Mouse (Mus musculus) liver, embryonic 13.5 days (tissue): ENCODE data around the gene Phc2. TPM values are rescaled to one million over a fixed set of nuclear protein-coding genes. Genes with fewer than 3 reads are reported as not detected.

Experiments used
- ATAC-seq: fragments of 200-750 bp; cut with Nextera tagmentation; 2 replicates; pipeline ENCODE4 v1.8.0; 2017; ENCODE audit warnings: low read depth, mild to moderate bottlenecking, moderate number of reproducible peaks, moderate library complexity
- DNase-seq: peaks from one replicate; pipeline ENCODE4 v3.0.0; 2022
- H3K27ac ChIP-seq: fragments of 300-500 bp; sonication (generic); 2 replicates; pipeline ENCODE4 v1.5.1; 2015; ENCODE audit warnings: moderate library complexity, mild to moderate bottlenecking, inconsistent platforms
- H3K27me3 ChIP-seq: fragments of 300-500 bp; sonication (generic); 2 replicates; pipeline ENCODE4 v1.6.1; 2015; ENCODE audit warnings: mild to moderate bottlenecking, inconsistent platforms
- H3K36me3 ChIP-seq: fragments of 300-500 bp; sonication (generic); 2 replicates; pipeline ENCODE4 v1.6.1; 2015; ENCODE audit warnings: mild to moderate bottlenecking, inconsistent platforms
- H3K4me1 ChIP-seq: fragments of 300-500 bp; sonication (generic); replicated peaks from 2 replicates; pipeline ENCODE4 v1.6.1; 2015; ENCODE audit warnings: inconsistent platforms
- H3K4me2 ChIP-seq: fragments of 300-500 bp; sonication (generic); 2 replicates; pipeline ENCODE4 v1.6.1; 2015; ENCODE audit warnings: inconsistent platforms, mild to moderate bottlenecking, moderate library complexity
- H3K4me3 ChIP-seq: fragments of 300-500 bp; sonication (generic); replicated peaks from 2 replicates; pipeline ENCODE4 v1.5.1; 2015; ENCODE audit warnings: mild to moderate bottlenecking, inconsistent platforms
- H3K9ac ChIP-seq: fragments of 300-500 bp; sonication (generic); 2 replicates; pipeline ENCODE4 v1.6.1; 2015; ENCODE audit warnings: mild to moderate bottlenecking, inconsistent platforms
- H3K9me3 ChIP-seq: fragments of 300-500 bp; sonication (generic); replicated peaks from 2 replicates; pipeline ENCODE4 v1.6.1; 2016; ENCODE audit warnings: inconsistent platforms
- WGBS: fragments of 180-500 bp; shearing (Covaris S2); methylation state at CpG from one replicate; pipeline ENCODE4 v1.1.7; 2015; ENCODE audit not compliant: insufficient replicate concordance; 5-methylcytosine and 5-hydroxymethylcytosine counted together
- polyA plus RNA-seq: library from polyadenylated mRNA; unstranded; fragments of >200 nt; fragmentation: Nextera tagmentation; extraction: Ambion mirVana; gene quantifications from 2 replicates; pipeline ENCODE4 v1.2.1, GENCODE M21; 2015

Phc2 gene
- polyA plus RNA-seq, 1 experiment from 2014 or later = 12.9 TPM

- Histone ChIP-seq H3K9ac (no peak within 1 kb of the TSS), H3K4me3 (no peak within 1 kb of the TSS), H3K4me1 (peaks cover 34% of the 10 kb centered on the region), H3K9me3 (no peaks in the 10 kb centered on the region), H3K36me3 (no peaks in the 10 kb centered on the region), H3K27me3 (peaks cover 46% of the 10 kb centered on the region), H3K4me2 (peak within 1 kb of the TSS; percentile 34), H3K27ac (peak within 1 kb of the TSS; percentile 39)
- DNase-seq (no peak), ATAC-seq (no peak)
- WGBS = 22% methylated on average over 15 of the region's 15 CpGs
Measured at GRCm38 (mm10) chr4:128618246-128618911, 36.1 kb upstream of the Phc2 start, which contains the start of gene Tlr12. Tlr12 (minus strand) TSS chr4:128618619.

DNA sequence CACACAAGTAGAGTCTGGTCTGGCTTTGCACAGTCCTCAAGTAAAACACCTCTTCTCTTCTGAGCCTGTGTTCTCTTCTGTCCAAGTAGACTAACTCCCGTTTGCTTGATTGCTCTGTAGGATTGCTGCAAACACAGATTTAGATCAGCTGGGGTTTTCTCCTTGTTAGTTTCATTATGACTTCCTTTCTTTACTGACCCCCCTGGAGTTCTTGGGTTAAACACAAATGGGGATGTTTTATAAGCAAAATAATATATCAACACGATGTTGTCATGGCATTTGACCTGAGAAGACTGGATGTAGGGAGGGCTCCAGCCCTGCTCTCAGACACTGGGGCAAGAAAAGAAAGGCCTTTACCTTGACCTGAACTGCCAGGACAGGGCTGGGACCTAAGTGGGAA, 35.5 kb upstream of the Phc2 start:
- no peak overlapping the region for H3K9ac ChIP-seq
- peaks cover 34% of the 10 kb centered on the region for H3K4me1 ChIP-seq
- no peak overlapping the region for H3K4me3 ChIP-seq
- no peak overlapping the region for H3K27ac ChIP-seq
- WGBS = 39% methylated on average over 2 of the region's 2 CpGs
- no peaks in the 10 kb centered on the region for H3K36me3 ChIP-seq
- DNase-seq (no peak), ATAC-seq (no peak)
- H3K4me2 ChIP-seq = no peak overlapping the region
- H3K9me3 ChIP-seq = no peaks in the 10 kb centered on the region
- H3K27me3 ChIP-seq = peaks cover 46% of the 10 kb centered on the region

GRCm38 (mm10) chr4:128620572-128620971, 33.9 kb upstream of the Phc2 start:
- Histone ChIP-seq H3K4me1 (peaks cover 34% of the 10 kb centered on the region), H3K27me3 (peaks cover 44% of the 10 kb centered on the region), H3K4me3 (no peak overlapping the region), H3K4me2 (no peak overlapping the region), H3K27ac (no peak overlapping the region), H3K36me3 (no peaks in the 10 kb centered on the region), H3K9ac (no peak overlapping the region), H3K9me3 (no peaks in the 10 kb centered on the region)
- 60% methylated on average over 6 of the region's 6 CpGs for WGBS
- ATAC-seq (no peak), DNase-seq (no peak)

DNA sequence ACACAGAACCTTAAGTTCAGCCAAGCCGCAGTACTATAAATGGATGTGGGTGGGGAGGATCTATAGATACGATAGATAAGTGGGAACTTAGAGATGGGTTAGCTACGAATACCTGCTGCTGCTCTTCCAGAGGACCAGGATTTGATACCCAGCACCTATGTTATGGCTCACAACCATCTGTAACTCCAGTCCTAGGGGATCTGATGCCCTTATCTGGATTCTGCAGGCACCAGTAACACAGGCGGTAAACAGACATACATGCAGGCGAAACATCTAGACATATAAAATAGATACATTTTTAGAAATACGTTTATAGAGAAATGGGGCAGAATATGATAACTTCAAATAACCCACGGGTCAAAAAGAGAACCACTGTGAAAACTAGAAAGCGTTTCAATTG, 33.4 kb upstream of the Phc2 start:
- no peak overlapping the region for H3K4me2 ChIP-seq

DNA sequence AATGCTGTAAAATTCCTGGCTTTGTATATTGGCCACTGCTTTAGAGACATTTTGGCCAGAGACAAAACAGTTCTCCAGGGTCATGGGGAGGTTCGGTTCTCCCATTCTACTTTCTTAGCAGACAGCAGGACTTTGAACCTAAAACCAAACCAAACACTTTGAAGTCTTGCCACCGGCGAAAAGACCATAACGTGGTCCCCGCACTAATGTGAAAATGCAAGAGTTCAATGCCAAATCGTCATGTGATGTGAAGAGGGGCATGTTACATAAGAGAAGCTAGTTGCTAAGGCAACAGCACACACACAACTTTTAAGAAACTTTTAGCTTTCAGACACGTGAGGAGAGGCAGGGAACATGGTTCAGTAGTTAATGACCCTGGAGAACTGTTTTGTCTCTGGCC, 19.1 kb upstream of the Phc2 start:
- Histone ChIP-seq H3K36me3 (no peaks in the 10 kb centered on the region), H3K27ac (no peak overlapping the region), H3K4me1 (peaks cover 13% of the 10 kb centered on the region), H3K4me3 (no peak overlapping the region), H3K9ac (no peak overlapping the region), H3K27me3 (0 out of 2 replicates have a peak, but pooled peaks cover 7% of the 10 kb centered on the region), H3K4me2 (no peak overlapping the region), H3K9me3 (no peaks in the 10 kb centered on the region)
- no peak for DNase-seq
- no peak for ATAC-seq
- WGBS = 66% methylated on average over 7 of the region's 7 CpGs

More for the DNA sequence above, 33.4 kb upstream of the Phc2 start:
- Histone ChIP-seq H3K27me3 (peaks cover 41% of the 10 kb centered on the region), H3K4me3 (no peak overlapping the region), H3K9me3 (no peaks in the 10 kb centered on the region), H3K36me3 (no peaks in the 10 kb centered on the region), H3K27ac (no peak overlapping the region), H3K4me1 (peaks cover 33% of the 10 kb centered on the region), H3K9ac (no peak overlapping the region)
- peak; percentile 56 for ATAC-seq
- no peak for DNase-seq
- WGBS = 40% methylated on average over 8 of the region's 8 CpGs

DNA sequence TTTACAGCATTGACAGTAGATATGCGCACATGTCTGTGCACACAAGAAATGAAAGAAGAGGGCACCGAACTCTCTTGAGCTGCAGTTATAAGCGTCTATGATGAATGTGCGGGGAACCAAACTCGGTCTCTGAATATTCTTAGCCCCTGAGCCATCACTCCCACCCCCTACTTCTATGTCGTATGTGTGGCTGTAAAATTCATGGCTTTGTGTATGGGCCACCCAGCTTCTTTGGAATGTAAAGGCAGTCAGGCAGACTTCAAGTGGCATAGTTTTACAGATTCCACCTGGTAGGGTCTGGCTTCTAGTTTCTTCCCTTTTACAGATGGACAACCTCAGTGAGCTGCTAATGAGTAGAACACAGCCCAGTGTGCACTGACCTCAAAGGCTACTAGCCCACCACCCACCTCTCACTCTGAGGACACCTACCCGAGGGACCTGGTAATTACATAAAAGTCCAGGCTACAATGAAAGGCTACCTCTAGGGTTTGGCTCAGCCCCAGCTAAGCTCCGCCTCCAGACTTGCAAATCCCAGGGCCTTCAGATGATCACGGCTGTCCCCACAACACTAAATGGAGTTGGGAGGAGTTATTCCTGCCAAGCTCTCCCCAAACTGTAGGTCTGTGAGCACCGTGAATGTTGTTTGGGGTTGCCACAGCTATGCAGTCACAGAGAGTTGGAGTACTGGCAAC, 18.5 kb upstream of the Phc2 start:
- Histone ChIP-seq H3K4me1 (peaks cover 13% of the 10 kb centered on the region), H3K9ac (no peak overlapping the region), H3K9me3 (no peaks in the 10 kb centered on the region), H3K4me2 (no peak overlapping the region), H3K27ac (no peak overlapping the region), H3K27me3 (0 out of 2 replicates have a peak, but pooled peaks cover 7% of the 10 kb centered on the region), H3K36me3 (no peaks in the 10 kb centered on the region), H3K4me3 (no peak overlapping the region)
- no peak for DNase-seq
- no peak for ATAC-seq
- WGBS = 60% methylated on average over 10 of the region's 10 CpGs

- H3K27me3 ChIP-seq = 0 out of 2 replicates have a peak, but pooled peaks cover 7% of the 10 kb centered on the region
- H3K9ac ChIP-seq = no peak overlapping the region
- DNase-seq (no peak), ATAC-seq (no peak)
- no peak overlapping the region for H3K4me3 ChIP-seq
- peaks cover 17% of the 10 kb centered on the region for H3K4me1 ChIP-seq
- H3K36me3 ChIP-seq = no peaks in the 10 kb centered on the region
- no peak overlapping the region for H3K27ac ChIP-seq
- H3K9me3 ChIP-seq = no peaks in the 10 kb centered on the region
- WGBS = 12% methylated on average over 11 of the region's 11 CpGs
- no peak overlapping the region for H3K4me2 ChIP-seq
Measured at GRCm38 (mm10) chr4:128637250-128637649, 17.3 kb upstream of the Phc2 start.

DNA sequence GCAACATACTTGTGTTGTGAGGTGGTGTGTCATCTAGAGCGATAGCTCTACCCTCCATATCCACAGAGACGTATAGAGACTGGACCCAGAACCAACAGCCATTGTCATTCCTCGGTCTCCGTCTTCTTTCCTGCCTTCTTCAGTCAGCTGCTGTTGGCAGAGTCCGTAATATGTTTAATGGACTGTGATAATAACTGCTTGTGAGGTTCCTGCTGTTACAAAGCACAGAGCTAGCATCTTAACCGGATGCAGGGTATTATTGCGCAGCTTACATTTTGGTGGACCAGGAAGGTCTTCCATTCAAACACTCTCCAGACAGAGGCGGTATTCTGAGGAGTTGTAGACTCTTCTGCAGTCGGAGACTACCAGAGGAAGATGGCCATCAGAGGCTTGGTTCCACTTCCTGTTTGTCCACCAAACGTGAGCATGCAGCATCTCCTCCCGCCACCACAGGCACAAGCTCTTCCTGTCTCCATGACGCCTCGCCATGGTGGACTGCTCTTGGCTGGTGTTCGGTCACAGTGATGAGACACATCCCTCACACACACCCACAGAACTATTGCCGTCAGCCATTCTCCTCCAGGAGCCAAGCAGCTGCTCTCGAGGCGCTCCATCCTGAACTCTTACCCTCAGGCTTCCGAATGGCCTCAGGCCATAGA, 16.1 kb upstream of the Phc2 start:
- WGBS = 64% methylated on average over 18 of the region's 18 CpGs
- DNase-seq (no peak), ATAC-seq (no peak)
- H3K4me1 ChIP-seq = peaks cover 24% of the 10 kb centered on the region
- no peaks in the 10 kb centered on the region for H3K9me3 ChIP-seq
- H3K4me3 ChIP-seq = no peak overlapping the region
- H3K4me2 ChIP-seq = no peak overlapping the region
- H3K27me3 ChIP-seq = 0 out of 2 replicates have a peak, but pooled peaks cover 7% of the 10 kb centered on the region
- no peak overlapping the region for H3K27ac ChIP-seq
- no peak overlapping the region for H3K9ac ChIP-seq
- H3K36me3 ChIP-seq = no peaks in the 10 kb centered on the region

GRCm38 (mm10) chr4:128641766-128642717, 12.5 kb upstream of the Phc2 start:
- no peak for DNase-seq
- H3K9ac ChIP-seq = no peak overlapping the region
- H3K4me3 ChIP-seq = no peak overlapping the region
- no peak overlapping the region for H3K4me2 ChIP-seq
- 0 out of 2 replicates have a peak, but pooled peaks cover 7% of the 10 kb centered on the region for H3K27me3 ChIP-seq
- no peaks in the 10 kb centered on the region for H3K36me3 ChIP-seq
- peaks cover 15% of the 10 kb centered on the region for H3K4me1 ChIP-seq
- no peaks in the 10 kb centered on the region for H3K9me3 ChIP-seq
- 26% methylated on average over 23 of the region's 23 CpGs for WGBS
- no peak for ATAC-seq
- H3K27ac ChIP-seq = no peak overlapping the region

- Histone ChIP-seq H3K4me1 (peaks cover 26% of the 10 kb centered on the region), H3K9me3 (no peaks in the 10 kb centered on the region), H3K27me3 (no peaks in the 10 kb centered on the region), H3K36me3 (no peaks in the 10 kb centered on the region), H3K9ac (no peak overlapping the region), H3K27ac (no peak overlapping the region), H3K4me3 (no peak overlapping the region), H3K4me2 (no peak overlapping the region)
- no peak for DNase-seq
- 55% methylated on average over 6 of the region's 6 CpGs for WGBS
- no peak for ATAC-seq
Measured at GRCm38 (mm10) chr4:128645896-128646295, 8.6 kb upstream of the Phc2 start.

DNA sequence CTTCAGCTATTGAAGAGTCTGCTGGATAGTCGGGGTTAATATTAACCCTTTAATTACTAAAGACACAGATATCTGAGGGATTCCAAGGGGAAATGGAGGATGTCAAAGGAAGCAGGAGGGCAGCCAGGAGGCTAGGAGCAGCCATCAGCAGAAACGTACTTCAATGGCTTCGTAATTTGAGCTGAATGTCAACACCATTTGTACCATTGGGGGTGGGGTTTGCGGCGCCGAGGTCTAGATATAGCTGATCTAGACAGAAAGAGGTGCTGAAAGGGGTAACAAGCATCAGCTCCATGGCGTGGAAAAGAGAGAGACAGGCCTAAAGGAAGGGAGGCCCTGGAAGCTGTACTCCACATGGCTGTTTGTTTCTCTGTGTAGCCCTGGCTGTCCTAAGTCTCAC, 7.7 kb upstream of the Phc2 start:
- Histone ChIP-seq H3K4me2 (no peak overlapping the region), H3K9me3 (no peaks in the 10 kb centered on the region), H3K27ac (no peak overlapping the region), H3K9ac (no peak overlapping the region), H3K36me3 (no peaks in the 10 kb centered on the region), H3K4me3 (no peak overlapping the region), H3K4me1 (peaks cover 26% of the 10 kb centered on the region), H3K27me3 (no peaks in the 10 kb centered on the region)
- ATAC-seq = no peak
- DNase-seq = no peak
- 53% methylated on average over 7 of the region's 7 CpGs for WGBS
